In genomic region chr9:51864273-51864672, GRCm38 (mm10) we compare ENCODE assay signal across 26 mouse cellular contexts.
"Had no signal": no experiment of that assay in that cellular context is flagged by ENCODE, and none has a peak within 500 bp of the region (broad histone marks: within the 10 kb centered on the region; RNA-seq: fewer than 3 reads in every experiment).

No protein-coding gene starts in this region.

- H3K4me1 ChIP-seq: heart, embryonic 13.5 days; heart, embryonic 15.5 days; hindbrain, embryonic 13.5 days; hindbrain, embryonic 15.5 days; limb, embryonic 10.5 days; limb, embryonic 12.5 days; liver, embryonic 13.5 days; liver, embryonic 15.5 days had no signal

- H3K27ac ChIP-seq: heart, adult 2 months; heart, embryonic 13.5 days; heart, embryonic 15.5 days; hindbrain, embryonic 13.5 days; hindbrain, embryonic 15.5 days; hindbrain, postnatal 0 days; layer of hippocampus, adult 2 months; limb, embryonic 10.5 days; limb, embryonic 12.5 days; liver, embryonic 13.5 days; liver, embryonic 15.5 days had no signal

- H3K4me3 ChIP-seq: heart, adult 2 months; heart, embryonic 13.5 days; heart, embryonic 15.5 days; hindbrain, embryonic 13.5 days; hindbrain, embryonic 15.5 days; layer of hippocampus, adult 2 months; limb, embryonic 10.5 days; limb, embryonic 12.5 days; liver, embryonic 13.5 days; liver, embryonic 15.5 days had no signal

- H3K9ac ChIP-seq: heart, embryonic 13.5 days; heart, embryonic 15.5 days; hindbrain, embryonic 13.5 days; hindbrain, embryonic 15.5 days; limb, embryonic 12.5 days; liver, embryonic 13.5 days; liver, embryonic 15.5 days had no signal

- DNase-seq: gastrocnemius, postnatal 14 days; gastrocnemius, postnatal 36 days; heart, adult 11 months; heart, adult 2 months; heart, postnatal 14 days; heart, postnatal 36 days; kidney, adult 11 months; kidney, adult 2 months; kidney, adult 9 months; kidney, postnatal 10 days; kidney, postnatal 25 days; kidney, postnatal 4 days; liver; liver, embryonic 13.5 days had no signal

- H3K4me2 ChIP-seq: heart, embryonic 11.5 days; heart, embryonic 13.5 days; heart, embryonic 15.5 days; hindbrain, embryonic 13.5 days; hindbrain, embryonic 15.5 days; limb, embryonic 12.5 days; liver, embryonic 11.5 days; liver, embryonic 13.5 days; liver, embryonic 15.5 days had no signal

- H3K27me3 ChIP-seq: heart, embryonic 13.5 days; heart, embryonic 15.5 days; hindbrain, embryonic 13.5 days; hindbrain, embryonic 15.5 days; limb, embryonic 12.5 days; liver, embryonic 13.5 days; liver, embryonic 15.5 days had no signal

- H3K36me3 ChIP-seq: heart, embryonic 13.5 days; heart, embryonic 15.5 days; hindbrain, embryonic 13.5 days; hindbrain, embryonic 15.5 days; limb, embryonic 10.5 days; limb, embryonic 12.5 days; liver, embryonic 13.5 days; liver, embryonic 15.5 days had no signal

- ATAC-seq: hindbrain, postnatal 0 days; intestine, embryonic 16.5 days had no signal

- H3K9me3 ChIP-seq: heart, embryonic 13.5 days; heart, embryonic 15.5 days; hindbrain, embryonic 13.5 days; hindbrain, embryonic 15.5 days; limb, embryonic 10.5 days; limb, embryonic 12.5 days; liver, embryonic 13.5 days; liver, embryonic 15.5 days had no signal
